Mouse (Mus musculus): ENCODE data around the gene Bcat1.

- TF ChIP-seq CTCF (IDR thresholded peaks at IDR 0.05; ENCODE audit: borderline replicate concordance, control insufficient read depth, extremely low read depth, insufficient read depth, low read length, poor library complexity): no peak
- TF ChIP-seq POLR2A (IDR thresholded peaks at IDR 0.05; ENCODE audit: control insufficient read depth, extremely low read depth, insufficient read depth, low read length, poor library complexity): no peak
These were observed 36.9 kb upstream of the Bcat1 start for GRCm38 (mm10) chr6:145112865-145113264.
